Mouse (Mus musculus) erythroblast, embryonic 14.5 days (primary cell): ENCODE data around the gene Mllt10.

Experiments used
- GATA1 ChIP-seq: IDR thresholded peaks from 2 replicates; pipeline ENCODE4 v1.6.1; 2012; ENCODE audit warnings: low read length, inconsistent platforms, mixed read lengths
- TAL1 ChIP-seq: IDR thresholded peaks from 3 replicates; pipeline ENCODE4 v1.6.1; 2012; ENCODE audit warnings: low read length, inconsistent platforms, mixed read lengths

DNA sequence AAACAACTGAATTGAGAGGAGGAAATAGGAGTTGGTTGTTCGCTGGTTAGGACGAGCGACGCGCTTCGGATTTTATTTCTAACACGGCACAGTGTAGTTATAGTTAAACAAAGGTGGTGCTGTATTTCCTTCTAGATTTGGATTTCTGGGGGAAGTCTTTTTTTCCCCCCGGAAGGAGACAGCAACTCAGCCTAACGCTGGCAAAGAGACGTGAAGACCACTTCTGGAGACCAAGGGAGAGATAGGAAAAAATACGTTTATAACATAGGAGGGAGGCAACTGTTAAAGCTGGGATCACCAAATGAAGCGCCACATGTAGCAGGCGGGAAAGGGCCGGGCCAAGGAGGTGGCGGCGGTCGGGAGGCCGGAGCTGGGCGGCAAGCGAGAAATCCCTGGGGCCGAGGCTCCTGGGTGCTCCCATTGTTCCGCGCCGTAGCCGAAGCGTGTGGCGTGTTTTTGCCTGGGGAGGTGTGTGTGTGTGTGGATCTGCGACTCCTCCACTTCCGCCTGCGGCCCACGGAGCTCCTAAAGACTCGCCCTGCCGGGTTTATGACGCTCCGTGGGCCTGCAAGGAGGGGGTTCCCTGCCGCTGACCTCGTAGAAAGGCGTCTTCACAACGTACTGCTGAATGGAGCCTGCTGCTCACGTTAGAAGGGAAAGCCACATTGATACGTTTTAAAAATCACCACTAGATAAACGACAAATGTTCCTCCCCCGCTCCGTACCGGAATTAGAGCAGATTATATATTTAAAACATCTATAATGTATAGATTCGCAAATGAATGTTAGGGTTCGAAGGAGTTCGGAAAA, 2.5 kb downstream of the Mllt10 start:
- TF ChIP-seq GATA1 = no peak
- TF ChIP-seq TAL1 = no peak
